Mouse (Mus musculus): Measurements from ENCODE around the gene Celf1. TPM values are rescaled to one million over a fixed set of nuclear protein-coding genes. Genes with fewer than 3 reads are reported as not detected.
A peak's percentile ranks its signal among the peaks of the same experiment; 100 is the strongest.
"Not testable (repeated sequence)": the region's sequence is repeated elsewhere in the genome, so short reads cannot be mapped to it uniquely, and the experiment has no call there.

The Celf1 gene
- polyA plus RNA-seq, 1 experiment from 2014 or later: 47.9 TPM

- Histone ChIP-seq H3K27ac (ENCODE audit: low read length) (no peak overlapping the region), H3K4me2 (ENCODE audit: low read depth, low read length) (no peak overlapping the region; the same call in 1 of the 2 replicates), H3K9me3 (replicated peaks; ENCODE audit: control insufficient read depth, low read length) (no peaks in the 10 kb centered on the region), H3K36me3 (ENCODE audit: control insufficient read depth, insufficient read depth) (no peaks in the 10 kb centered on the region), H3K4me3 (ENCODE audit: low read depth, low read length) (no peak overlapping the region), H3K4me1 (ENCODE audit: control insufficient read depth, low read depth, low read length) (peaks cover 7% of the 10 kb centered on the region), H3K27me3 (ENCODE audit: control insufficient read depth, insufficient read depth, low read depth, low read length) (no peaks in the 10 kb centered on the region), H3K9ac (ENCODE audit: low read depth, low read length) (no peak overlapping the region)
- peak; percentile 25; the same call in 1 of the 2 replicates for ATAC-seq (ENCODE audit: low read depth)
- 43% methylated on average over 21 of the region's 21 CpGs for WGBS (ENCODE audit: insufficient replicate concordance)
Observed at GRCm38 (mm10) chr2:91042651-91043398, 102.6 kb downstream of the Celf1 start.

- no peak for ATAC-seq (ENCODE audit: low read depth)
- WGBS (ENCODE audit: insufficient replicate concordance): 79% methylated on average over 13 of the region's 13 CpGs
- Histone ChIP-seq H3K27me3 (ENCODE audit: control insufficient read depth, insufficient read depth, low read depth, low read length) (no peaks in the 10 kb centered on the region), H3K36me3 (ENCODE audit: control insufficient read depth, insufficient read depth) (no peaks in the 10 kb centered on the region), H3K4me1 (ENCODE audit: control insufficient read depth, low read depth, low read length) (peaks cover 7% of the 10 kb centered on the region), H3K27ac (ENCODE audit: low read length) (no peak overlapping the region), H3K4me3 (ENCODE audit: low read depth, low read length) (no peak overlapping the region), H3K9ac (ENCODE audit: low read depth, low read length) (no peak overlapping the region), H3K4me2 (ENCODE audit: low read depth, low read length) (no peak overlapping the region), H3K9me3 (replicated peaks; ENCODE audit: control insufficient read depth, low read length) (no peaks in the 10 kb centered on the region)
Observed at GRCm38 (mm10) chr2:91044727-91045126, 104.5 kb downstream of the Celf1 start.

- not testable (repeated sequence) for H3K4me2 ChIP-seq (ENCODE audit: low read depth, low read length); H3K27ac ChIP-seq (ENCODE audit: low read length); H3K9me3 ChIP-seq (replicated peaks; ENCODE audit: control insufficient read depth, low read length); H3K4me3 ChIP-seq (ENCODE audit: low read depth, low read length); H3K27me3 ChIP-seq (ENCODE audit: control insufficient read depth, insufficient read depth, low read depth, low read length); H3K36me3 ChIP-seq (ENCODE audit: control insufficient read depth, insufficient read depth); H3K4me1 ChIP-seq (ENCODE audit: control insufficient read depth, low read depth, low read length); H3K9ac ChIP-seq (ENCODE audit: low read depth, low read length)
- WGBS (ENCODE audit: insufficient replicate concordance): 48% methylated on average over 1 of the region's 1 CpGs
- ATAC-seq (ENCODE audit: low read depth): peak; percentile 56
Observed at GRCm38 (mm10) chr2:91045805-91046204, 105.6 kb downstream of the Celf1 start.

- Histone ChIP-seq H3K27me3 (ENCODE audit: control insufficient read depth, insufficient read depth, low read depth, low read length) (no peaks in the 10 kb centered on the region), H3K9ac (ENCODE audit: low read depth, low read length) (no peak overlapping the region), H3K36me3 (ENCODE audit: control insufficient read depth, insufficient read depth) (no peaks in the 10 kb centered on the region), H3K4me1 (ENCODE audit: control insufficient read depth, low read depth, low read length) (peaks cover 12% of the 10 kb centered on the region), H3K9me3 (replicated peaks; ENCODE audit: control insufficient read depth, low read length) (no peaks in the 10 kb centered on the region), H3K4me3 (ENCODE audit: low read depth, low read length) (no peak overlapping the region), H3K4me2 (ENCODE audit: low read depth, low read length) (no peak overlapping the region), H3K27ac (ENCODE audit: low read length) (no peak overlapping the region)
- no peak for ATAC-seq (ENCODE audit: low read depth)
- 61% methylated on average over 9 of the region's 9 CpGs for WGBS (ENCODE audit: insufficient replicate concordance)
Observed at GRCm38 (mm10) chr2:91047359-91047758, 107.2 kb downstream of the Celf1 start.

GRCm38 (mm10) chr2:91051917-91052316 lies 111.7 kb downstream of the Celf1 start:
- H3K27ac ChIP-seq (ENCODE audit: low read length): 0 out of 2 replicates have a peak overlapping the region, but pooled peaks have one; percentile 33
- no peak for ATAC-seq (ENCODE audit: low read depth)

GRCm38 (mm10) chr2:91052752-91053151 lies 112.6 kb downstream of the Celf1 start:
- H3K9ac ChIP-seq (ENCODE audit: low read depth, low read length): no peak overlapping the region
- no peak for ATAC-seq (ENCODE audit: low read depth)
- no peaks in the 10 kb centered on the region for H3K27me3 ChIP-seq (ENCODE audit: control insufficient read depth, insufficient read depth, low read depth, low read length)
- H3K9me3 ChIP-seq (replicated peaks; ENCODE audit: control insufficient read depth, low read length): no peaks in the 10 kb centered on the region
- H3K4me1 ChIP-seq (ENCODE audit: control insufficient read depth, low read depth, low read length): peaks cover 21% of the 10 kb centered on the region
- no peak overlapping the region for H3K27ac ChIP-seq (ENCODE audit: low read length)
- H3K4me2 ChIP-seq (ENCODE audit: low read depth, low read length): peak overlapping the region; percentile 80; the same call in 1 of the 2 replicates
- H3K36me3 ChIP-seq (ENCODE audit: control insufficient read depth, insufficient read depth): peaks cover 26% of the 10 kb centered on the region
- no peak overlapping the region; the same call in 1 of the 2 replicates for H3K4me3 ChIP-seq (ENCODE audit: low read depth, low read length)
- WGBS (ENCODE audit: insufficient replicate concordance): 37% methylated on average over 2 of the region's 2 CpGs

More at GRCm38 (mm10) chr2:91051917-91052316, 111.7 kb downstream of the Celf1 start:
- H3K4me2 ChIP-seq (ENCODE audit: low read depth, low read length): no peak overlapping the region
- H3K9me3 ChIP-seq (replicated peaks; ENCODE audit: control insufficient read depth, low read length): no peaks in the 10 kb centered on the region
- H3K36me3 ChIP-seq (ENCODE audit: control insufficient read depth, insufficient read depth): peaks cover 17% of the 10 kb centered on the region
- peaks cover 21% of the 10 kb centered on the region for H3K4me1 ChIP-seq (ENCODE audit: control insufficient read depth, low read depth, low read length)
- no peaks in the 10 kb centered on the region for H3K27me3 ChIP-seq (ENCODE audit: control insufficient read depth, insufficient read depth, low read depth, low read length)
- H3K4me3 ChIP-seq (ENCODE audit: low read depth, low read length): no peak overlapping the region
- no peak overlapping the region for H3K9ac ChIP-seq (ENCODE audit: low read depth, low read length)
- 26% methylated on average over 3 of the region's 3 CpGs for WGBS (ENCODE audit: insufficient replicate concordance)

GRCm38 (mm10) chr2:91053181-91053933 lies 113.2 kb downstream of the Celf1 start:
- H3K27me3 ChIP-seq (ENCODE audit: control insufficient read depth, insufficient read depth, low read depth, low read length): no peaks in the 10 kb centered on the region
- peak; percentile 5; the same call in 1 of the 2 replicates for ATAC-seq (ENCODE audit: low read depth)
- no peaks in the 10 kb centered on the region for H3K9me3 ChIP-seq (replicated peaks; ENCODE audit: control insufficient read depth, low read length)
- H3K36me3 ChIP-seq (ENCODE audit: control insufficient read depth, insufficient read depth): peaks cover 31% of the 10 kb centered on the region
- peaks cover 21% of the 10 kb centered on the region for H3K4me1 ChIP-seq (ENCODE audit: control insufficient read depth, low read depth, low read length)
- no peak overlapping the region for H3K27ac ChIP-seq (ENCODE audit: low read length)
- H3K9ac ChIP-seq (ENCODE audit: low read depth, low read length): peak overlapping the region; percentile 66
- H3K4me2 ChIP-seq (ENCODE audit: low read depth, low read length): peak overlapping the region; percentile 80
- WGBS (ENCODE audit: insufficient replicate concordance): 1% methylated on average over 6 of the region's 6 CpGs
- peak overlapping the region; percentile 95 for H3K4me3 ChIP-seq (ENCODE audit: low read depth, low read length)

- H3K9ac ChIP-seq (ENCODE audit: low read depth, low read length): peak within 1 kb of the TSS; percentile 88
- H3K36me3 ChIP-seq (ENCODE audit: control insufficient read depth, insufficient read depth): peaks cover 36% of the 10 kb centered on the region
- H3K9me3 ChIP-seq (replicated peaks; ENCODE audit: control insufficient read depth, low read length): no peaks in the 10 kb centered on the region
- H3K27ac ChIP-seq (ENCODE audit: low read length): peak within 1 kb of the TSS; percentile 87
- no peaks in the 10 kb centered on the region for H3K27me3 ChIP-seq (ENCODE audit: control insufficient read depth, insufficient read depth, low read depth, low read length)
- under 1% methylated on average over 40 of the region's 40 CpGs for WGBS (ENCODE audit: insufficient replicate concordance)
- H3K4me2 ChIP-seq (ENCODE audit: low read depth, low read length): peak within 1 kb of the TSS; percentile 80
- peaks cover 21% of the 10 kb centered on the region for H3K4me1 ChIP-seq (ENCODE audit: control insufficient read depth, low read depth, low read length)
- peak within 1 kb of the TSS; percentile 95 for H3K4me3 ChIP-seq (ENCODE audit: low read depth, low read length)
- ATAC-seq (ENCODE audit: low read depth): peak; percentile 99
Observed at GRCm38 (mm10) chr2:91053934-91054382, 113.8 kb downstream of the Celf1 start, which contains the start of gene Psmc3. Psmc3 (plus strand) TSS chr2:91054009.

All from liver, embryonic 16.5 days (tissue).